Mouse (Mus musculus) liver, embryonic 14.5 days (tissue): ENCODE measurements at regions not wholly inside any gene's neighbourhood (a gene's known extent, or its start where the extent isn't known, plus 50 kb on each side); places are given as distances from the start of the nearest gene placed in this dataset.

ENCODE experiments used
- CTCF ChIP-seq: IDR thresholded peaks from 2 replicates; pipeline ENCODE4 v1.5.1; 2016; ENCODE audit warnings: antibody characterized with exemption, low read depth, control low read depth
- EP300 ChIP-seq: IDR thresholded peaks from 2 replicates; pipeline ENCODE4 v1.6.1; 2016; ENCODE audit warnings: antibody characterized with exemption, low read depth

GRCm38 (mm10) chr13:51905270-51905669, 58.8 kb downstream of the Gadd45g start:
- TF ChIP-seq CTCF (no peak), EP300 (no peak)
